ENCODE assay signal across 15 mouse cellular contexts in the genomic region with DNA sequence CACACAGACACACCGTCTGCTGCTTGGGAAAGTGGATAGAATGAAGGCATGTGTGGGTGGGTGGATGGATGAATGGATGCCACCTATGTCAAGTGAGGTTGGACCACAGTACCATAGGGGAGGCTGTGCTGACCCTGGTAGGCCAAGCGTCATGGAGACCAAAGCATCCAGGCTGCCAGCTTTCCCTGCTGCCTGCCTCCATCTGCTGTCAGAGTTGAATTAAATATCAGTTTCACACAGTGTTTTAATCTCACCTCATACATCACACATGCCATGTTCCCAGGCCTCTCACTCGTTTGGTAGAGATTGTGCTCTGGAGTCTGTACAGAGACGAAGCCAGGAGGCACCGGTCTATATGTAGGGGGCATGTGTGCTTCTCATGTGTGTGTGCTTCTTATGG. TPM values are rescaled to one million over a fixed set of nuclear protein-coding genes. Genes with fewer than 3 reads are reported as not detected.
DNase-seq lines count a peak whose midpoint lies in the region; ATAC-seq and TF ChIP-seq lines count a peak whose summit lies in the region.
"Had no signal": no experiment of that assay in that cellular context is flagged by ENCODE, and none has a peak within 500 bp of the region (broad histone marks: within the 10 kb centered on the region; RNA-seq: fewer than 3 reads in every experiment).

No protein-coding gene starts in this region.

- H3K27ac ChIP-seq in left cerebral cortex, adult 2 months = peak overlapping the region; percentile 78
- peak overlapping the region; percentile 89; the same call in 1 of the 2 replicates for H3K27ac ChIP-seq in hindbrain, embryonic 14.5 days
- 0 out of 2 replicates have a peak overlapping the region, but pooled peaks have one; percentile 28 for H3K27ac ChIP-seq in neural tube, embryonic 14.5 days (ENCODE audit: low read depth, low read length)
- H3K27ac ChIP-seq: kidney, postnatal 0 days; liver, embryonic 14.5 days had no signal

- 0 out of 2 replicates have a peak overlapping the region, but pooled peaks have one; percentile 0 for H3K9ac ChIP-seq in hindbrain, embryonic 14.5 days
- 0 out of 2 replicates have a peak overlapping the region, but pooled peaks have one; percentile 25 for H3K9ac ChIP-seq in neural tube, embryonic 14.5 days (replicated peaks; ENCODE audit: low read depth, low read length)
- H3K9ac ChIP-seq: liver, embryonic 14.5 days had no signal

- peaks cover 64% of the 10 kb centered on the region for H3K4me1 ChIP-seq in hindbrain, embryonic 14.5 days (replicated peaks; ENCODE audit: control insufficient read depth, insufficient read depth, low read length)
- peaks cover 46% of the 10 kb centered on the region for H3K4me1 ChIP-seq in neural tube, embryonic 14.5 days (ENCODE audit: control insufficient read depth, insufficient read depth, low read length)

- 49% methylated on average over 5 of the region's 5 CpGs for WGBS in hindbrain, embryonic 14.5 days
- 57% methylated on average over 5 of the region's 5 CpGs for WGBS in neural tube, embryonic 14.5 days

- H3K4me3 ChIP-seq in left cerebral cortex, adult 2 months = no peak overlapping the region
- H3K4me3 ChIP-seq in hindbrain, embryonic 14.5 days (replicated peaks; ENCODE audit: low read length) = no peak overlapping the region
- H3K4me3 ChIP-seq in neural tube, embryonic 14.5 days (ENCODE audit: low read depth, low read length) = no peak overlapping the region

- no peak overlapping the region for H3K4me2 ChIP-seq in hindbrain, embryonic 14.5 days (replicated peaks)
- no peak overlapping the region for H3K4me2 ChIP-seq in neural tube, embryonic 14.5 days (ENCODE audit: low read depth, low read length)

- peaks cover 5% of the 10 kb centered on the region; the same call in 1 of the 2 replicates for H3K27me3 ChIP-seq in hindbrain, embryonic 14.5 days (ENCODE audit: control insufficient read depth, insufficient read depth, low read length)
- H3K27me3 ChIP-seq in neural tube, embryonic 14.5 days (ENCODE audit: control insufficient read depth, insufficient read depth, low read length) = no peaks in the 10 kb centered on the region

- ATAC-seq in hindbrain, embryonic 14.5 days (ENCODE audit: low FRiP score) = no peak
- no peak for ATAC-seq in neural tube, embryonic 14.5 days (ENCODE audit: low read depth)

- intact Hi-C loops in left cerebral cortex, adult 2 months (cut with DNase I) = loop anchor here (1.0 to 2.0 kb wide), 3 partner anchors 44 to 90 kb away; no protein-coding TSS in a partner anchor

- no peaks in the 10 kb centered on the region for H3K9me3 ChIP-seq in hindbrain, embryonic 14.5 days (ENCODE audit: control insufficient read depth, low read length)
- H3K9me3 ChIP-seq in neural tube, embryonic 14.5 days (ENCODE audit: control insufficient read depth, low read length) = no peaks in the 10 kb centered on the region

- no peaks in the 10 kb centered on the region for H3K36me3 ChIP-seq in hindbrain, embryonic 14.5 days (replicated peaks; ENCODE audit: control insufficient read depth, insufficient read depth)
- no peaks in the 10 kb centered on the region for H3K36me3 ChIP-seq in neural tube, embryonic 14.5 days (ENCODE audit: control insufficient read depth, insufficient read depth, low read length)

- DNase-seq in left cerebral cortex, adult 2 months (ENCODE audit: extremely low spot score in 1 of 2, low spot score in 2 of 2) = no peak
- DNase-seq in left cerebral cortex, adult 11 months (ENCODE audit: low spot score) = no peak
- peak; percentile 43 to 58 for DNase-seq in cerebellum, postnatal 36 days
- no peak for DNase-seq in hindbrain, embryonic 14.5 days (ENCODE audit: low spot score)
- no peak for DNase-seq in adrenal gland, adult 18-20 months (ENCODE audit: low spot score in 2 of 2)
- no peak for DNase-seq in kidney, postnatal 10 days
- no peak for DNase-seq in adrenal gland, postnatal 36 days

- TF ChIP-seq CTCF in left cerebral cortex, adult 2 months (IDR thresholded peaks at IDR 0.05) = no peak

RNA-seq across cellular contexts. Expression of a gene that starts 7.8 kb away (rescaled TPM):
- total RNA-seq in left cerebral cortex, adult 2 months (2021) = 1 to 10 TPM in 1 of 2 experiments, under 1 TPM in 1; 0.86 to 1.3 TPM
- polyA plus RNA-seq in hindbrain, embryonic 14.5 days (2014; fragmentation: Nextera tagmentation; extraction: Ambion mirVana) = 0.13 and 0.43 TPM in 2 replicates
- polyA plus RNA-seq in neural tube, embryonic 14.5 days (2014; fragmentation: Nextera tagmentation; extraction: Ambion mirVana) = 0.13 TPM in 1 of 2 replicates, not detected in the other
- total RNA-seq in adrenal gland, adult 18-20 months (2021) = under 1 TPM; 0.22 to 0.80 TPM
- total RNA-seq in adrenal gland, postnatal 36 days (2021) = under 1 TPM in 1 of 2 experiments, not detected in 1; 0.99 TPM
- total RNA-seq: adrenal gland, postnatal 14 days; granulocyte monocyte progenitor cell, adult 5-6 weeks; heart, postnatal 10 days; neutrophil, adult 5-6 weeks had no signal
- polyA plus RNA-seq: C2C12; liver, embryonic 14.5 days had no signal

RNA-seq across cellular contexts. Expression of a gene that starts 47.2 kb away (rescaled TPM):
- total RNA-seq in left cerebral cortex, adult 2 months (2021) = 1 to 10 TPM; 8.0 to 8.5 TPM
- polyA plus RNA-seq in hindbrain, embryonic 14.5 days (2014; fragmentation: Nextera tagmentation; extraction: Ambion mirVana) = 18.1 and 22.1 TPM in 2 replicates
- 6.0 and 28.4 TPM in 2 replicates for polyA plus RNA-seq in neural tube, embryonic 14.5 days (2014; fragmentation: Nextera tagmentation; extraction: Ambion mirVana)
- total RNA-seq in adrenal gland, adult 18-20 months (2021) = 1 to 10 TPM; 1.1 to 1.5 TPM
- total RNA-seq in adrenal gland, postnatal 36 days (2021) = 1 to 10 TPM; 1.2 to 2.1 TPM
- total RNA-seq: granulocyte monocyte progenitor cell, adult 5-6 weeks; neutrophil, adult 5-6 weeks had no signal

Comparison
In these comparisons a context has a peak if more than half of its experiments do, and no peak if none do; other contexts are left out.
1. DNase-seq: peak in cerebellum, postnatal 36 days (2 of 2); none in left cerebral cortex, adult 2 months (0 of 2), left cerebral cortex, adult 11 months (single experiment), hindbrain, embryonic 14.5 days (single experiment), adrenal gland, adult 18-20 months (0 of 2), kidney, postnatal 10 days (single experiment) and adrenal gland, postnatal 36 days (0 of 2).
2. H3K27ac ChIP-seq: peak in every context shown above with its lines; median percentile 89 in hindbrain, embryonic 14.5 days; 78 in left cerebral cortex, adult 2 months; 28 in neural tube, embryonic 14.5 days.